Mouse (Mus musculus) urinary bladder, postnatal 14 days (tissue): Measurements from ENCODE around the gene Olfr221.
A peak's percentile ranks its signal among the peaks of the same experiment; 100 is the strongest.

ENCODE experiments used
- DNase-seq: peaks from one replicate; pipeline ENCODE4 v3.0.0; 2021; ENCODE audit warnings: low spot score

Gene Olfr221

GRCm38 (mm10) chr14:52019590-52020340 is 22.5 kb downstream of the Olfr221 start:
- peak; percentile 97 for DNase-seq

GRCm38 (mm10) chr14:52019051-52019589 is 23.1 kb downstream of the Olfr221 start:
- no peak for DNase-seq

GRCm38 (mm10) chr14:52018248-52019050 is 23.8 kb downstream of the Olfr221 start:
- DNase-seq = no peak

- DNase-seq = no peak
These were observed 24.6 kb downstream of the Olfr221 start for GRCm38 (mm10) chr14:52017662-52018061.

- no peak for DNase-seq
These were observed 25.4 kb downstream of the Olfr221 start for GRCm38 (mm10) chr14:52016625-52017405.

GRCm38 (mm10) chr14:52015445-52016100 is 26.7 kb downstream of the Olfr221 start, which contains the start of gene Tmem253:
Gene Tmem253, plus strand, starts transcription at chr14:52015658.
- DNase-seq = no peak

- DNase-seq = peak; percentile 80
These were observed 27.4 kb downstream of the Olfr221 start for GRCm38 (mm10) chr14:52014761-52015311.

GRCm38 (mm10) chr14:52014271-52014760 is 27.9 kb downstream of the Olfr221 start:
- no peak for DNase-seq

GRCm38 (mm10) chr14:52013771-52014219 is 28.5 kb downstream of the Olfr221 start:
- no peak for DNase-seq

GRCm38 (mm10) chr14:52013021-52013610 is 29.1 kb downstream of the Olfr221 start:
- no peak for DNase-seq

GRCm38 (mm10) chr14:52012553-52012952 is 29.7 kb downstream of the Olfr221 start:
- DNase-seq = no peak

GRCm38 (mm10) chr14:52012085-52012484 is 30.2 kb downstream of the Olfr221 start:
- DNase-seq = no peak

- DNase-seq = no peak
These were observed 30.6 kb downstream of the Olfr221 start for GRCm38 (mm10) chr14:52011683-52012082.

GRCm38 (mm10) chr14:52010446-52011111 is 31.7 kb downstream of the Olfr221 start:
- no peak for DNase-seq

GRCm38 (mm10) chr14:52009841-52010240 is 32.4 kb downstream of the Olfr221 start:
- DNase-seq = no peak

- no peak for DNase-seq
These were observed 32.9 kb downstream of the Olfr221 start for GRCm38 (mm10) chr14:52009361-52009760.

- DNase-seq = peak; percentile 90
These were observed 33.7 kb downstream of the Olfr221 start for GRCm38 (mm10) chr14:52008321-52009203.

GRCm38 (mm10) chr14:52006771-52007170 is 35.5 kb downstream of the Olfr221 start:
- no peak for DNase-seq

- DNase-seq = no peak
These were observed 36.0 kb downstream of the Olfr221 start for GRCm38 (mm10) chr14:52006241-52006640.
